Mouse (Mus musculus) erythroblast, adult 5-6 weeks (primary cell): ENCODE measurements around the gene Srpk2. TPM values are rescaled to one million over a fixed set of nuclear protein-coding genes. Genes with fewer than 3 reads are reported as not detected.

Experiments
- ATAC-seq: replicated peaks from 2 replicates; pipeline ENCODE4 v1.8.0; 2016; ENCODE audit warnings: moderate number of reproducible peaks, mild to moderate bottlenecking, moderate TSS enrichment, inconsistent platforms; ENCODE audit not compliant: poor library complexity, low FRiP score, severe bottlenecking
- total RNA-seq, 2 experiments: library from RNA; stranded (forward) in 1 of 2; stranded (reverse) in 1 of 2; fragments of 150-400 nt in 1 of 2; fragments of 200-764, 138-1000 nt in 1 of 2; gene quantifications; 2 replicates each; pipeline versions ENCODE4 v1.2.3 to v1.2.4; 2015 to 2017; ENCODE audit warnings: low replicate concordance in 2 of 2

Gene Srpk2
- total RNA-seq, 2 experiments from 2014 or later: 15.2 to 18.7 TPM

DNA sequence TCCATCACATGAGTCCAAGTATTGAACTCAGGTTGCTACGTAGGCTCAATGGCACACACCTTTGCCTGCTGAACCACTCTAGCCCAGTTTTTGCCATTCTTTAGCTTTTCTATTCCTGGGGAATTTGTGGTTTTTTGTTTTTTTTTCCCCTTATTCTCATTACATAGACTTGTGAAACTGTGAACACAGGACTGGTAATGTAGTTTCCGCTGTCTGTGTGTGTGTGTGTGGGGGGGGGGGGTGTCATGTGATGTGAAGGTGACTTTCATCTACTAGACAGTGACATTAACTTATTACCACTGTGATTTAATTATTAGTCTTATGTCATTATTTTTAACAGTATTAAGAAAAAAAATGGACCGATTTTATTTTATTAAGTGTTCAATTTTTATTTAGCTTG lies 220.2 kb downstream of the Srpk2 start:
- ATAC-seq: no peak

GRCm38 (mm10) chr5:23461688-23462087 lies 222.7 kb downstream of the Srpk2 start:
- ATAC-seq: no peak

GRCm38 (mm10) chr5:23453561-23453960 lies 230.9 kb downstream of the Srpk2 start:
- peak; percentile 60; the same call in 1 of the 2 replicates for ATAC-seq

Other genes with a start within 250 kb of the Srpk2 start
- gene Pus7, start 99.1 kb upstream of the Srpk2 start, total RNA-seq (2015; ENCODE audit: low replicate concordance): 14.8 and 19.6 TPM in 2 replicates
- gene Pus7, start 99.1 kb upstream of the Srpk2 start, total RNA-seq (2017; ENCODE audit: low replicate concordance): 6.6 and 20.5 TPM in 2 replicates
- 11.3 and 13.6 TPM in 2 replicates for gene Rint1, start 103.1 kb upstream of the Srpk2 start, total RNA-seq (2015; ENCODE audit: low replicate concordance)
- 15.7 and 28.4 TPM in 2 replicates for gene Rint1, start 103.1 kb upstream of the Srpk2 start, total RNA-seq (2017; ENCODE audit: low replicate concordance)
- 19.0 and 29.8 TPM in 2 replicates for gene Tomm7, start 159.5 kb upstream of the Srpk2 start, total RNA-seq (2015; ENCODE audit: low replicate concordance)
- 45.6 and 59.8 TPM in 2 replicates for gene Tomm7, start 159.5 kb upstream of the Srpk2 start, total RNA-seq (2017; ENCODE audit: low replicate concordance)